Mouse (Mus musculus) kidney, adult 2 months (tissue): ENCODE data around the gene Vmn1r223. TPM values are rescaled to one million over a fixed set of nuclear protein-coding genes. Genes with fewer than 3 reads are reported as not detected.

Experiments
- DNase-seq: peaks from one replicate; pipeline ENCODE4 v3.0.0; 2021
- H3K27ac ChIP-seq: fragments of 200-500 bp; 2 replicates; pipeline ENCODE4 v1.5.1; 2012; ENCODE audit warnings: low read depth, low read length, control low read depth, inconsistent platforms; ENCODE audit not compliant: insufficient read depth
- H3K27me3 ChIP-seq: fragments of 200-500 bp; replicated peaks from 2 replicates; pipeline ENCODE4 v1.6.1; 2012; ENCODE audit warnings: mild to moderate bottlenecking, moderate library complexity, low read length, inconsistent platforms; ENCODE audit not compliant: control insufficient read depth, insufficient read depth
- H3K36me3 ChIP-seq: fragments of 200-500 bp; 2 replicates; pipeline ENCODE4 v1.6.1; 2012; ENCODE audit warnings: mild to moderate bottlenecking, moderate library complexity, low read length, inconsistent platforms; ENCODE audit not compliant: control insufficient read depth, insufficient read depth
- H3K4me1 ChIP-seq: fragments of 200-500 bp; 2 replicates; pipeline ENCODE4 v1.6.1; 2011; ENCODE audit warnings: low read length; ENCODE audit not compliant: control insufficient read depth, insufficient read depth
- H3K4me3 ChIP-seq: fragments of 200-500 bp; 2 replicates; pipeline ENCODE4 v1.5.1; 2011; ENCODE audit warnings: mild to moderate bottlenecking, low read depth, low read length, control low read depth; ENCODE audit not compliant: insufficient read depth
- CTCF ChIP-seq: fragments of 200-500 bp; conservative IDR thresholded peaks from 2 replicates; pipeline ENCODE4 v1.5.1; 2011; ENCODE audit warnings: low read depth, mild to moderate bottlenecking, control low read depth, low read length, moderate library complexity, mixed read lengths; ENCODE audit not compliant: insufficient read depth, insufficient read length
- POLR2A ChIP-seq: fragments of 200-500 bp; IDR thresholded peaks from one replicate; pipeline ENCODE4 v1.6.1; 2011; ENCODE audit warnings: low read depth, low read length, control low read depth
- WGBS: fragments of 180-500 bp; shearing (Covaris S2); methylation state at CpG from one replicate; pipeline ENCODE4 v1.1.7; 2018; 5-methylcytosine and 5-hydroxymethylcytosine counted together
- polyA plus RNA-seq: library from polyadenylated mRNA; depleted of rRNA; stranded (reverse); fragments of >200 nt; gene quantifications from 2 replicates; pipeline ENCODE4 v1.2.3, GENCODE M21; 2012

The Vmn1r223 gene
- polyA plus RNA-seq, 1 experiment: not detected

- no peak for TF ChIP-seq CTCF
- TF ChIP-seq POLR2A: no peak
- no peak for DNase-seq
- no peaks in the 10 kb centered on the region for H3K4me1 ChIP-seq
- no peaks in the 10 kb centered on the region; the same call in 1 of the 2 replicates for H3K27me3 ChIP-seq
- no peak overlapping the region for H3K27ac ChIP-seq
- no peaks in the 10 kb centered on the region for H3K36me3 ChIP-seq
- no peak overlapping the region for H3K4me3 ChIP-seq
- 5% methylated on average over 34 of the region's 34 CpGs for WGBS
Measured at GRCm38 (mm10) chr13:23270321-23271101, 23.6 kb downstream of the Vmn1r223 start.

- 90% methylated on average over 4 of the region's 4 CpGs for WGBS
- no peak for DNase-seq
- H3K27ac ChIP-seq: no peak overlapping the region
- no peaks in the 10 kb centered on the region; the same call in 1 of the 2 replicates for H3K27me3 ChIP-seq
- H3K36me3 ChIP-seq: no peaks in the 10 kb centered on the region
- no peak for TF ChIP-seq CTCF
- no peak for TF ChIP-seq POLR2A
- no peak overlapping the region for H3K4me3 ChIP-seq
- H3K4me1 ChIP-seq: no peaks in the 10 kb centered on the region
Measured at GRCm38 (mm10) chr13:23279576-23279975, 32.6 kb downstream of the Vmn1r223 start.

- no peak for DNase-seq
- TF ChIP-seq POLR2A (no peak), CTCF (no peak)
Measured at GRCm38 (mm10) chr13:23279992-23280391, 33.1 kb downstream of the Vmn1r223 start.

GRCm38 (mm10) chr13:23285191-23285920, 38.4 kb downstream of the Vmn1r223 start:
- TF ChIP-seq CTCF (no peak), POLR2A (no peak)
- WGBS: 10% methylated on average over 22 of the region's 22 CpGs
- Histone ChIP-seq H3K36me3 (no peaks in the 10 kb centered on the region), H3K4me1 (no peaks in the 10 kb centered on the region), H3K27ac (no peak overlapping the region), H3K27me3 (no peaks in the 10 kb centered on the region; the same call in 1 of the 2 replicates), H3K4me3 (no peak overlapping the region)
- no peak for DNase-seq

More at GRCm38 (mm10) chr13:23279992-23280391, 33.1 kb downstream of the Vmn1r223 start:
- H3K4me1 ChIP-seq: no peaks in the 10 kb centered on the region
- H3K4me3 ChIP-seq: no peak overlapping the region
- WGBS: 81% methylated on average over 3 of the region's 3 CpGs
- H3K27ac ChIP-seq: no peak overlapping the region
- no peaks in the 10 kb centered on the region; the same call in 1 of the 2 replicates for H3K27me3 ChIP-seq
- H3K36me3 ChIP-seq: no peaks in the 10 kb centered on the region

GRCm38 (mm10) chr13:23285921-23286720, 39.2 kb downstream of the Vmn1r223 start:
- Histone ChIP-seq H3K4me1 (no peaks in the 10 kb centered on the region), H3K27me3 (no peaks in the 10 kb centered on the region; the same call in 1 of the 2 replicates), H3K4me3 (peak overlapping the region; percentile 16; the same call in 1 of the 2 replicates), H3K27ac (no peak overlapping the region), H3K36me3 (no peaks in the 10 kb centered on the region)
- DNase-seq: no peak
- 2% methylated on average over 35 of the region's 35 CpGs for WGBS
- no peak for TF ChIP-seq CTCF
- TF ChIP-seq POLR2A: no peak

GRCm38 (mm10) chr13:23286721-23287362, 39.9 kb downstream of the Vmn1r223 start:
- Histone ChIP-seq H3K27ac (no peak overlapping the region), H3K4me3 (no peak overlapping the region), H3K36me3 (no peaks in the 10 kb centered on the region), H3K27me3 (no peaks in the 10 kb centered on the region; the same call in 1 of the 2 replicates), H3K4me1 (no peaks in the 10 kb centered on the region)
- no peak for TF ChIP-seq CTCF
- peak; percentile 25 for DNase-seq
- 3% methylated on average over 19 of the region's 19 CpGs for WGBS
